Mouse (Mus musculus) spleen, postnatal 36 days (tissue): ENCODE results near the gene Atg7.
"Not testable (repeated sequence)": the region's sequence is repeated elsewhere in the genome, so short reads cannot be mapped to it uniquely, and the experiment has no call there.

Experiments
- DNase-seq, 2 experiments: peaks; one replicate each; pipeline ENCODE4 v3.0.0; 2022; ENCODE audit warnings: low spot score in 2 of 2, mixed read lengths in 1 of 2

Atg7 gene

GRCm38 (mm10) chr6:114882212-114882611, 239.3 kb downstream of the Atg7 start:
- DNase-seq = no peak

DNA sequence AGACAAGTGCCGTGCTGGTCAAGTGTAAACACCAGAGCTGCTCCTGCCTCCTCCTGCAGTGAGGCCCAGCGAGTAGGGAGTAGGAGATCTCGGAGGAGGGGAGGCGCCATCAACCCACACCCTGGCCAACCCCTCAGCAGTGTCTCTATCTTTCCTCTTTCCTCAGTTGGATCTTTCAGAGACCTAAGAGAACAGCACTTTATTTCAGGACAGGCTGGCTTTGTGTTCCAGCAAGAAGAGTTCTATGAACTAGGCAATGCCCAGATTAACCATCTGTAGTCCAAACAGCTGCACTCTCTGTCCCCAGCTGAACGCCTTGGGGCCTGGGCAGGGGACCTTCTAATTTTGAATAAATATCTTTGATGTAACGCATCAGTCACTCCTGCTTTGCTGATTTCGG, 239.8 kb downstream of the Atg7 start:
- DNase-seq = no peak

DNA sequence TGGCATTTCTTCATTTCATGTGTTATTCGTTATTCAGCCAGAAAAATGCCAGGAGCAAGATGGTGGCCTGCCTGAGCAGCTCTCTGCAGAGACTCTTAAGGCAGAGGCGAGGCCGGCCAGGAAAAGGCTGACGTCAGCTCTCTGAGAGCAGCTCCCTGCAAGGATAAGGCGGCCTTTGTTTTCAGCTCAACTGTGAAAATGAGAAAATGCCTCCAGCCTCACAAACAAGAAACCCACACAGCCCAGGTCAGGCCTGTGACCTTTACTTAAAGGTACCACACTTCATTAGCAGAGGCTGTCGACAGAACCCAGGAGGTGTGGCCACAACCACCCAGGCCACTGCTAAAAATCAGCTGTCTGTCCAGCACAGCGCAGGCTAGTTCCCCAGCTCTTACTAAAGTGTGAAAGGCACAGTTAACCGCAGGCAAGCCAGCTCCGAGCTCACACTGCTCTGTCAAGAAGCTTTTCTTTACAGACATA, 240.4 kb downstream of the Atg7 start:
- DNase-seq = peak in 1 of 2 experiments; percentile 19

DNA sequence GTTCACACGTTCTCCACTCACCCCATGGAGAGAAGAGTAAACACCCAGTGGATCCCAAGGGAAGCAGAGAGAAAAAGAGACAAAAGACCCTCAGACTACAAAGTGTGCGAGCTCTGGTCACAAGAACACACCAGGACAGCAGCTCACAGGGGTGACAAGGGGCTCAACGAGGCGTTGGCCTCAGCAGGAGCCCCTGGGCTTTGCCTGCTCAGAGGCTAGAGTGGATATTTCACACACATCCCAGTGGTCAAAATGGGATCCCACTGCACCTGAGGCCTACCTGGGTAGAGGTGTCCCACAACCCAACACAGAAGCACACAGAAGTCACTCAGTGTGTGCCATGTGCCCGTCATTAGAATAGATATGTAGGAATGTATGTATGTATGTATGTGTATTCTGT, 242.2 kb downstream of the Atg7 start:
- DNase-seq = no peak

- DNase-seq = peak; percentile 45 to 46
Observed at GRCm38 (mm10) chr6:114886012-114886411, 243.1 kb downstream of the Atg7 start.

GRCm38 (mm10) chr6:114886504-114887361, 243.8 kb downstream of the Atg7 start:
- DNase-seq = no peak

GRCm38 (mm10) chr6:114888922-114889321, 246.0 kb downstream of the Atg7 start:
- no peak for DNase-seq

DNA sequence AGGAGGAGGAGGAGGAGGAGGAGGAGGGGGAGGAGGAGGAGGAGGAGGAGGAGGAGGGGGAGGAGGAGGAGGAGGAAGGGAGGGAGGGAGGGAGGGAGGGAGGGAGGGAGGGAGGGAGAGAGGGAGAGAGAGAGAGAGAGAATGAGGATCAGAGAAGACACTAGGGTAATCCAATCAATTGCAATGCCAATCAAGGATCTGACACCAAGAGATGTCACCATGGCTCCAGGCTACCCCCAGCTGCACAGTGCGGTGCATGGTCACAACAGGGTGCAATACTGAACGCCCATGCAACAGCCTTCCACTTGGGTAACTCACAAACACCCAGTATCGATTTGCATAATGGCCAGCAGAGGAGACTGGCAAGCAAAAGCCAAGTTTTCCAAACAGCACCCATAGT, 247.1 kb downstream of the Atg7 start:
- not testable (repeated sequence) for DNase-seq

DNA sequence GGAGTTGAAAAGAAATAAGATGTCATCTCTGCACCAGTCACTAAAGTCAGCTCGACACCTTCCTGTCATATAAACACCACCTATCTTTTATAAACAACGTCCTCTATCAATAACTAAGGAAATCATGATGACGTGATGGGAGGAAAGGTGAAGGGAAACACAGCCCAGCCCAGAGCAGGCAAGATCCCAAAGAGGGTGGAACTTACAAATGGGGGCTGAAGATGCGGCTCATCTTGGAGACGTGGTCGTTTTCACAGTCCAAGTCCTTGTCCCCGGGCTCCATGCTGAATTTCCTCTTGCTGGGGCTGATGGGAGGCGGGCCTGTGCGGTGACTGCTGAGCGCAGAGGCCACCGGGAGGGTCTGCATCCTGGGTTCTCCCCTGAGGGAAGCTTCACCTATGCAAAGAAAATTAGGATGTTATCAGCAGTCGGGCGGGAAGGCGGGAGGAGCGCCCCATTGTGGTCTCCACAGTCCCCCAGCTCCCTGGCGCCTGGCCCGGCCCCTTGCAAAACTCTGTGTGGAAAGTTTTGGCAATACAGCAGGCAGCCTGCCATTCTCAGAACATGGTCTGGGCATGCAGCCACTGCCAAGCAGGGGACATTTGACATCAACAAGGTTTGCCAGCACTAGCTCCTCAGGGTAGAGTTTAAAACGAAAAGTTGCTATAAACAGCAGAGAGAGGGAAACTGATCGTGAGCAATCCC, 247.7 kb downstream of the Atg7 start:
- peak in 1 of 2 experiments; percentile 22 for DNase-seq

DNA sequence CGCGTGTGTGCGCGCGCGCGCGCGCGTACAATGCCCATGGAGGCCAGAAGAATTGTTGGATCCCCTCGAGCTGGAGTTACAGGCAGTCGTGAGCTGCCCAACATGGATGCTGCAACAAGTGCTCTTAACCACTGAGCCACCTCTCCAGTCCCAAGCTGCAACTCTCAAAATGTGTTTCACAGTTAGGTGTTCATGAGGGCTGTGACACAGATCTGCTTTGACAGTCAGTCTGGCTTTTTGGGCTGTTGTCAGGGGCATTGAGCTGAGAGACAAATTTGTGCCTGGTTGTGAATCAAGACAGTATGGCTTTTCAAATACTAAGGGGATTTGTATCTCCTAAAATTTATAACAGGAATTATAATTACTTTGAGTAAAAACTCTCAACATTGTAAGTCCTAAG, 248.4 kb downstream of the Atg7 start:
- DNase-seq = no peak

DNA sequence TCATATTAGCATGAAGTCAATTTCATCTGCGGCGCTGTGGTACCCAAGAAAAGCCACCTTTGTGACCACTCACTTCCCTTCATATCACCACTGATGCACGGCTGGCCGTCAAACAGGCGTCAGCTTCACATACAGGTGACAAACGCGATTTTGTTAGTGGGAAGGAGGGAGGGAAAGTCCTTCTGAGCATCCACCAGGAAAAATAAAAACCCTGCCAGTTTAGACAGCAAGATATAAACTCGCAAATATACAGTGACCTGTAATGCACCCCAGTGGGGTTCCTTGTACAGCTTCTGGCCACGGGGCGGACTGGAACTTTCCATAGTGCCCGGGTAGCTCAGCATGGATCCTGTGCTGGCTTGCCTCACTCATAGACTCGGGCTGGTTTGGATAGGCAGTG, 248.9 kb downstream of the Atg7 start:
- DNase-seq = no peak

- DNase-seq = no peak
Observed at GRCm38 (mm10) chr6:114892363-114892762, 249.5 kb downstream of the Atg7 start.

- peak; percentile 86 to 88 for DNase-seq
Observed at GRCm38 (mm10) chr6:114893427-114894209, 250.7 kb downstream of the Atg7 start.

DNA sequence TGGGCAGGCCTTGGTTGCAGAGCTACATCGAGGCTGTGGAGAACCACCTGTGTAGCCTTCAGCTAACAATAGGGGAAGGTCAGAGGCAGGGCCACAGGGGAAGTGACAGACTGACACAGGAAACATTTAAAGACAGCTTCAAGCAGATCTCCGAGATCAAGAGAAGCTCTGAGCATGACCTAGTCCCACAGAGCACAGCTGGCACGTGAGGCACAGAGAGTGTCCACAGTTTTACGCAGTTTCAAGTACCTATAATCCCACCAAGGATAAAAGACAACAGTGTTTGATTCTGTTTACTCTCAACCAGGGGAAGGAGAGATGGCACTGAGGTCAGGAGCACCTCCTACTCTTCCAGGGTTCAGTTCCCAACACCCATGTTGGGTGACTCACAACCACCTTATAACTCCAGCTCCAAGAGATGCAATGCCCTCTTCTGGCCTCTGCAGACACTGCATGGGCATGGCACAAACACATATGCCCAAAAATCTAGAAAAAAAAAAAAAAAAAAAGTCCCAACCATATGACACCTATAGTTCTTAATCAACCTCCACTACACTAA, 251.7 kb downstream of the Atg7 start:
- peak; percentile 65 for DNase-seq

GRCm38 (mm10) chr6:114895191-114895590, 252.3 kb downstream of the Atg7 start:
- no peak for DNase-seq

DNA sequence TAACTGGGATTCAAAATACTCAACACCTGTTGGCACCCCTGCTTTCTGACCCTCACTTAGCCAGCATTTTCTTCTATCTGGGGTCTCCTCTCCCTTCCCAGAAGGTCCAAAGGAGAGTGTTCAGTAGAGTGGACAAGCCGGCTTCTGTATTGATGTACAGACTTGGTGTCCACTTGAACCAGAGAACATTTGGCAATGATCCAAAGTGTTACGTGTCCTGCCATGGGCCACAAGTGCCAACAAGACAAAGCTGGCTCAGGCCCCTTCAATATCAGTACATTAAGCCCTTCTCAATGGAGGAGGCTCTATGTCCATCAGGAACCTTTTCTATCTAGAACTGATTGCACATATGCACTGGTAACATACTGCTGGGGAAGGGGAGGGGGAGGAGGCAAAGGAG, 253.4 kb downstream of the Atg7 start:
- no peak for DNase-seq

- no peak for DNase-seq
Observed at GRCm38 (mm10) chr6:114898949-114899348, 256.1 kb downstream of the Atg7 start.

DNA sequence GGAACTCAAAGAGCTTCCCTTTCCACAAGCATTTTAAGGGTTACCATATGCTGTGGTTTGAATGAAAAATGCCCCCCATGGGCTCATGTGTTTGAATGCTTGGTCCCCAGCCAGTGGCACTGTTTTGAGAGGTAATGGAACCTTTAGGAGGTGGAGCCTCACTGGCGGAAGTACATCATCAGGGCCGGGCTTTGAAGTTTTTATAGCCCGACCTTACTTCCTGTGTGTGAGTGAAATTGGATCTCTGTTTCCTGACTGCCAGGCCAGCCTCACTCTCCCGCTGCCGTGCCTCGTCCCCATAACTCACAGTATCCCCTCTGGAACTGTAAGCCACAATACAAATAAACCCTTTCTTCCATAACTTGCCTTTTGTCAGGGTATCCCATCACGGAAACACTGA, 256.8 kb downstream of the Atg7 start:
- DNase-seq = no peak

DNA sequence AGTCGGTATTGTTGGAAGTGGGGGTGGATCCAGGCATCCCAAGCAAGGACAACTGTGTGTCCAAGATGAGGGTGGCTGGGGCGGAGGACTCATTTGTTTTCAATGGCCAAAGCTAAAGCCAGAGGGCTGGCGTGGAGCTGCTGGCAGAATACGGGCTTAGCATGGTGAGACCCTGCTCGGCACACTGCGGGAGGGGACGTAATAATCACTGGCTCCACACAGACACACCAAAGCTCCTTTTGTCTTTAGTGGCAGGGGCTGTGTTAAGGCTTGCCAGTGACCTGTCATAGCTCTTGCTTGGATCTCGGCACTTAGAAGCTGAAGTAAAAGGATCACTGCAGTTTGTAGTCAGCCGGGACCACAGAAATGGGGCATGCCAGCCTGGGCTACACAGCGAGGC, 257.3 kb downstream of the Atg7 start:
- DNase-seq = no peak

DNA sequence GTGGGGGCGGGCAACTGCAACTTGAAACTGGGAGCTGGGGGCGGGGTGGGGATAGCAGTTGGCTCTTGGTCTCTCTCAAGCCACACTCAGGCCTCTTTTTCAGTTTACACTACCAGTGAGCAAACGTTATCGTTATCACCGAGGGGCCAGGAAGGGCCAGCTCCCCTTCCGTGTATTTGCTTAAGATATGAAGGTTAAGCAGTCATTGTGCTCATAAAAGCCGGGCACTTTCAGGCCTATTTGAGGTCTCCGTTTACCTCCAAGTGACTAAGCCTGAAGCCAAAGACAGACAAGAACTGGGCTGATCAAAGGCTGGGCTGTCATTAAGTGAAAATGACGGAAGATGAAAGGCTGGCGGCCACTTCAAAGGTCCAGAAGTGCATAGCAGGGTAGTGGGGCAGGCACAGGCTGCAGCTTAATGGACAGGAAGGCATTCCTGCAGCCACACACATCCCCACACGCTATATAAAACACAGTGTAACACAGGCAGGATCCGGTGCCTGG, 258.5 kb downstream of the Atg7 start:
- DNase-seq = peak in 1 of 2 experiments; percentile 22

- DNase-seq = no peak
Observed at GRCm38 (mm10) chr6:114901921-114902320, 259.0 kb downstream of the Atg7 start.

- DNase-seq = no peak
Observed at GRCm38 (mm10) chr6:114904233-114904632, 261.3 kb downstream of the Atg7 start.
